ENCODE assay signal across 21 mouse cellular contexts in genomic region chr17:28120460-28120859, GRCm38 (mm10). TPM values are rescaled to one million over a fixed set of nuclear protein-coding genes. Genes with fewer than 3 reads are reported as not detected.
DNase-seq lines count a peak whose midpoint lies in the region; ATAC-seq lines count a peak whose summit lies in the region.
"Had no signal": no experiment of that assay in that cellular context is flagged by ENCODE, and none has a peak within 500 bp of the region (broad histone marks: within the 10 kb centered on the region; RNA-seq: fewer than 3 reads in every experiment).

No protein-coding gene starts in this region.

- no peak for ATAC-seq in forebrain, embryonic 13.5 days
- ATAC-seq in midbrain, embryonic 13.5 days: no peak
- ATAC-seq: CD4-positive, CD25-positive, alpha-beta regulatory T cell, adult 4 months; forebrain, embryonic 14.5 days; forebrain, embryonic 16.5 days had no signal

- H3K4me1 ChIP-seq in forebrain, embryonic 10.5 days: peaks cover 43% of the 10 kb centered on the region
- H3K4me1 ChIP-seq in forebrain, embryonic 13.5 days: peaks cover 15% of the 10 kb centered on the region
- H3K4me1 ChIP-seq in midbrain, embryonic 10.5 days: peaks cover 48% of the 10 kb centered on the region
- H3K4me1 ChIP-seq in midbrain, embryonic 13.5 days (replicated peaks): peaks cover 25% of the 10 kb centered on the region
- peaks cover 37% of the 10 kb centered on the region for H3K4me1 ChIP-seq in embryonic facial prominence, embryonic 10.5 days

- H3K36me3 ChIP-seq in forebrain, embryonic 10.5 days (replicated peaks): no peaks in the 10 kb centered on the region
- H3K36me3 ChIP-seq in forebrain, embryonic 13.5 days (ENCODE audit: poor library complexity, severe bottlenecking): no peaks in the 10 kb centered on the region
- no peaks in the 10 kb centered on the region for H3K36me3 ChIP-seq in midbrain, embryonic 10.5 days
- H3K36me3 ChIP-seq in midbrain, embryonic 13.5 days: no peaks in the 10 kb centered on the region
- H3K36me3 ChIP-seq in embryonic facial prominence, embryonic 10.5 days (replicated peaks): no peaks in the 10 kb centered on the region
- H3K36me3 ChIP-seq: embryonic facial prominence, embryonic 13.5 days; embryonic facial prominence, embryonic 15.5 days had no signal

- no peak for DNase-seq in forebrain, embryonic 10.5 days (ENCODE audit: extremely low spot score, low spot score)
- no peak for DNase-seq in midbrain, embryonic 10.5 days (ENCODE audit: low spot score)
- DNase-seq in embryonic facial prominence, embryonic 10.5 days (ENCODE audit: low spot score): no peak
- no peak for DNase-seq in natural killer cell, adult 2 months (ENCODE audit: low spot score in 2 of 2)
- DNase-seq: adrenal gland, adult 2 months; adrenal gland, postnatal 10 days; adrenal gland, postnatal 25 days; B cell, adult 2 months; cerebellum, adult 11-12 months; cerebellum, adult 2 months; cerebellum, adult 9-10 months; cerebellum, postnatal 10 days; cerebellum, postnatal 25 days had no signal

- H3K4me3 ChIP-seq in forebrain, embryonic 10.5 days: no peak overlapping the region
- no peak overlapping the region for H3K4me3 ChIP-seq in forebrain, embryonic 13.5 days
- H3K4me3 ChIP-seq in midbrain, embryonic 10.5 days: no peak overlapping the region
- H3K4me3 ChIP-seq in midbrain, embryonic 13.5 days (replicated peaks): no peak overlapping the region
- H3K4me3 ChIP-seq in embryonic facial prominence, embryonic 10.5 days: no peak overlapping the region
- H3K4me3 ChIP-seq: embryonic facial prominence, embryonic 13.5 days; embryonic facial prominence, embryonic 15.5 days; erythroblast, embryonic 14.5 days had no signal

- H3K27me3 ChIP-seq in forebrain, embryonic 10.5 days (ENCODE audit: poor library complexity, severe bottlenecking): peaks cover 7% of the 10 kb centered on the region; the same call in 1 of the 2 replicates
- H3K27me3 ChIP-seq in forebrain, embryonic 13.5 days: no peaks in the 10 kb centered on the region; the same call in 1 of the 2 replicates
- H3K27me3 ChIP-seq in midbrain, embryonic 10.5 days (ENCODE audit: low read depth, poor library complexity, severe bottlenecking): no peaks in the 10 kb centered on the region
- H3K27me3 ChIP-seq in midbrain, embryonic 13.5 days: peaks cover 9% of the 10 kb centered on the region; the same call in 1 of the 2 replicates
- H3K27me3 ChIP-seq in embryonic facial prominence, embryonic 10.5 days (replicated peaks; ENCODE audit: low read depth, poor library complexity, severe bottlenecking): peaks cover 22% of the 10 kb centered on the region
- H3K27me3 ChIP-seq: embryonic facial prominence, embryonic 13.5 days; embryonic facial prominence, embryonic 15.5 days had no signal

- H3K9ac ChIP-seq in forebrain, embryonic 13.5 days: no peak overlapping the region
- H3K9ac ChIP-seq in midbrain, embryonic 13.5 days (replicated peaks): no peak overlapping the region
- H3K9ac ChIP-seq: embryonic facial prominence, embryonic 13.5 days; embryonic facial prominence, embryonic 15.5 days had no signal

- H3K9me3 ChIP-seq in forebrain, embryonic 10.5 days: no peaks in the 10 kb centered on the region
- H3K9me3 ChIP-seq in forebrain, embryonic 13.5 days (replicated peaks): no peaks in the 10 kb centered on the region
- H3K9me3 ChIP-seq in midbrain, embryonic 10.5 days (replicated peaks): no peaks in the 10 kb centered on the region
- H3K9me3 ChIP-seq in midbrain, embryonic 13.5 days: no peaks in the 10 kb centered on the region
- no peaks in the 10 kb centered on the region for H3K9me3 ChIP-seq in embryonic facial prominence, embryonic 10.5 days
- H3K9me3 ChIP-seq: embryonic facial prominence, embryonic 13.5 days; embryonic facial prominence, embryonic 15.5 days had no signal

- H3K27ac ChIP-seq in forebrain, embryonic 10.5 days: peak overlapping the region; percentile 26; the same call in 1 of the 2 replicates
- H3K27ac ChIP-seq in forebrain, embryonic 13.5 days: no peak overlapping the region
- peak overlapping the region; percentile 24; the same call in 1 of the 2 replicates for H3K27ac ChIP-seq in midbrain, embryonic 10.5 days (replicated peaks)
- H3K27ac ChIP-seq in midbrain, embryonic 13.5 days: no peak overlapping the region
- peak overlapping the region; percentile 16; the same call in 1 of the 2 replicates for H3K27ac ChIP-seq in embryonic facial prominence, embryonic 10.5 days (replicated peaks)
- H3K27ac ChIP-seq: embryonic facial prominence, embryonic 13.5 days; embryonic facial prominence, embryonic 15.5 days had no signal

- WGBS in forebrain, embryonic 10.5 days: 83% methylated on average over 5 of the region's 5 CpGs
- WGBS in forebrain, embryonic 13.5 days: 86% methylated on average over 5 of the region's 5 CpGs
- WGBS in midbrain, embryonic 10.5 days: 85% methylated on average over 5 of the region's 5 CpGs
- 84% methylated on average over 5 of the region's 5 CpGs for WGBS in midbrain, embryonic 13.5 days
- 86% methylated on average over 5 of the region's 5 CpGs for WGBS in embryonic facial prominence, embryonic 10.5 days

- H3K4me2 ChIP-seq in forebrain, embryonic 13.5 days: no peak overlapping the region
- no peak overlapping the region for H3K4me2 ChIP-seq in midbrain, embryonic 13.5 days (replicated peaks)
- H3K4me2 ChIP-seq: embryonic facial prominence, embryonic 13.5 days; embryonic facial prominence, embryonic 15.5 days had no signal

RNA-seq across cellular contexts. Expression of gene Scube3, which starts 21.5 kb away (rescaled TPM):
- 11.5 and 13.9 TPM in 2 replicates for polyA plus RNA-seq in forebrain, embryonic 10.5 days (2016; fragmentation: Nextera tagmentation; extraction: Ambion mirVana)
- 2.9 and 4.2 TPM in 2 replicates for polyA plus RNA-seq in forebrain, embryonic 13.5 days (2015; fragmentation: Nextera tagmentation; extraction: Ambion mirVana)
- 9.5 and 10.8 TPM in 2 replicates for polyA plus RNA-seq in midbrain, embryonic 10.5 days (2016; fragmentation: Nextera tagmentation; extraction: Ambion mirVana)
- 5.6 and 6.1 TPM in 2 replicates for polyA plus RNA-seq in midbrain, embryonic 13.5 days (2015; fragmentation: Nextera tagmentation; extraction: Ambion mirVana)
- polyA plus RNA-seq in embryonic facial prominence, embryonic 10.5 days (2016; fragmentation: Nextera tagmentation; extraction: Ambion mirVana): 8.7 and 9.7 TPM in 2 replicates
- polyA plus RNA-seq: CD4-positive, CD25-positive, alpha-beta regulatory T cell, adult 4 months; erythroblast, embryonic 14.5 days had no signal

RNA-seq across cellular contexts. Expression of gene Tcp11, which starts 40.0 kb away (rescaled TPM):
- polyA plus RNA-seq in forebrain, embryonic 10.5 days (2016; fragmentation: Nextera tagmentation; extraction: Ambion mirVana): 0.68 and 0.85 TPM in 2 replicates
- polyA plus RNA-seq in forebrain, embryonic 13.5 days (2015; fragmentation: Nextera tagmentation; extraction: Ambion mirVana): 1.4 TPM in 2 replicates
- polyA plus RNA-seq in midbrain, embryonic 10.5 days (2016; fragmentation: Nextera tagmentation; extraction: Ambion mirVana): 0.86 and 1.2 TPM in 2 replicates
- polyA plus RNA-seq in midbrain, embryonic 13.5 days (2015; fragmentation: Nextera tagmentation; extraction: Ambion mirVana): 1.6 and 2.0 TPM in 2 replicates
- 0.54 and 0.83 TPM in 2 replicates for polyA plus RNA-seq in embryonic facial prominence, embryonic 10.5 days (2016; fragmentation: Nextera tagmentation; extraction: Ambion mirVana)
- polyA plus RNA-seq: adrenal gland, adult 2 months; erythroblast, embryonic 14.5 days had no signal

RNA-seq across cellular contexts. Expression of gene Zfp523, which starts 56.5 kb away (rescaled TPM):
- 32.6 and 35.6 TPM in 2 replicates for polyA plus RNA-seq in forebrain, embryonic 10.5 days (2016; fragmentation: Nextera tagmentation; extraction: Ambion mirVana)
- polyA plus RNA-seq in forebrain, embryonic 13.5 days (2015; fragmentation: Nextera tagmentation; extraction: Ambion mirVana): 32.7 and 34.5 TPM in 2 replicates
- polyA plus RNA-seq in midbrain, embryonic 10.5 days (2016; fragmentation: Nextera tagmentation; extraction: Ambion mirVana): 32.4 and 38.0 TPM in 2 replicates
- polyA plus RNA-seq in midbrain, embryonic 13.5 days (2015; fragmentation: Nextera tagmentation; extraction: Ambion mirVana): 44.2 and 45.6 TPM in 2 replicates
- 32.8 and 35.9 TPM in 2 replicates for polyA plus RNA-seq in embryonic facial prominence, embryonic 10.5 days (2016; fragmentation: Nextera tagmentation; extraction: Ambion mirVana)

Comparison
In these comparisons a context has a peak if more than half of its experiments do, and no peak if none do; other contexts are left out.
1. H3K27ac ChIP-seq: peak in forebrain, embryonic 10.5 days (single experiment), midbrain, embryonic 10.5 days (single experiment) and embryonic facial prominence, embryonic 10.5 days (single experiment); none in forebrain, embryonic 13.5 days (single experiment) and midbrain, embryonic 13.5 days (single experiment).